Mouse (Mus musculus) liver, postnatal 0 days (tissue): Measurements from ENCODE around the gene Ifrd1. TPM values are rescaled to one million over a fixed set of nuclear protein-coding genes. Genes with fewer than 3 reads are reported as not detected.
"Not testable (repeated sequence)": the region's sequence is repeated elsewhere in the genome, so short reads cannot be mapped to it uniquely, and the experiment has no call there.

ENCODE experiments used
- ATAC-seq: fragments of 200-750 bp; cut with Nextera tagmentation; 2 replicates; pipeline ENCODE4 v1.8.0; 2017; ENCODE audit warnings: mild to moderate bottlenecking, moderate library complexity
- DNase-seq: peaks from one replicate; pipeline ENCODE4 v3.0.0-alpha.2; 2016
- H3K27ac ChIP-seq: fragments of 300-500 bp; sonication (generic); 2 replicates; pipeline ENCODE4 v1.5.1; 2014; ENCODE audit warnings: antibody characterized with exemption, moderate library complexity, mild to moderate bottlenecking, low read depth
- H3K27me3 ChIP-seq: fragments of 300-500 bp; sonication (generic); 2 replicates; pipeline ENCODE4 v1.6.1; 2014; ENCODE audit warnings: low read length, control low read depth, mixed read lengths; ENCODE audit not compliant: insufficient read depth
- H3K36me3 ChIP-seq: fragments of 300-500 bp; sonication (generic); replicated peaks from 2 replicates; pipeline ENCODE4 v1.6.1; 2014; ENCODE audit warnings: mild to moderate bottlenecking, control low read depth, low read length, moderate library complexity, mixed read lengths; ENCODE audit not compliant: insufficient read depth
- H3K4me1 ChIP-seq: fragments of 300-500 bp; sonication (generic); 2 replicates; pipeline ENCODE4 v1.6.1; 2014; ENCODE audit warnings: antibody characterized with exemption, mild to moderate bottlenecking, control low read depth; ENCODE audit not compliant: insufficient read depth
- H3K4me2 ChIP-seq: fragments of 300-500 bp; sonication (generic); 2 replicates; pipeline ENCODE4 v1.6.1; 2014; ENCODE audit warnings: low read depth, mild to moderate bottlenecking, low read length, moderate library complexity, mixed read lengths
- H3K4me3 ChIP-seq: fragments of 300-500 bp; sonication (generic); 2 replicates; pipeline ENCODE4 v1.5.1; 2014; ENCODE audit warnings: low read depth, low read length
- H3K9ac ChIP-seq: fragments of 300-500 bp; sonication (generic); replicated peaks from 2 replicates; pipeline ENCODE4 v1.6.1; 2014; ENCODE audit warnings: mild to moderate bottlenecking, moderate library complexity
- H3K9me3 ChIP-seq: fragments of 300-500 bp; sonication (generic); 2 replicates; pipeline ENCODE4 v1.6.1; 2016; ENCODE audit warnings: mild to moderate bottlenecking, control low read depth, low read length, mixed read lengths
- CTCF ChIP-seq: sonication (generic); IDR thresholded peaks from 2 replicates; pipeline ENCODE4 v1.5.1; 2016; ENCODE audit warnings: antibody characterized with exemption, low read depth
- EP300 ChIP-seq: IDR thresholded peaks from 2 replicates; pipeline ENCODE4 v1.6.1; 2016; ENCODE audit warnings: antibody characterized with exemption, low read depth, mild to moderate bottlenecking
- WGBS: fragments of 180-500 bp; shearing (Covaris S2); extraction: QIAGEN DNeasy Blood & Tissue Kit; methylation state at CpG from one replicate; pipeline ENCODE4 v1.1.7; 2014; ENCODE audit not compliant: insufficient replicate concordance; 5-methylcytosine and 5-hydroxymethylcytosine counted together
- polyA plus RNA-seq: library from polyadenylated mRNA; unstranded; fragments of >200 nt; fragmentation: Nextera tagmentation; extraction: Ambion mirVana; gene quantifications from 2 replicates; pipeline ENCODE4 v1.2.1, GENCODE M21; 2015

Gene Ifrd1
- polyA plus RNA-seq, 1 experiment from 2014 or later = 47.1 TPM

DNA sequence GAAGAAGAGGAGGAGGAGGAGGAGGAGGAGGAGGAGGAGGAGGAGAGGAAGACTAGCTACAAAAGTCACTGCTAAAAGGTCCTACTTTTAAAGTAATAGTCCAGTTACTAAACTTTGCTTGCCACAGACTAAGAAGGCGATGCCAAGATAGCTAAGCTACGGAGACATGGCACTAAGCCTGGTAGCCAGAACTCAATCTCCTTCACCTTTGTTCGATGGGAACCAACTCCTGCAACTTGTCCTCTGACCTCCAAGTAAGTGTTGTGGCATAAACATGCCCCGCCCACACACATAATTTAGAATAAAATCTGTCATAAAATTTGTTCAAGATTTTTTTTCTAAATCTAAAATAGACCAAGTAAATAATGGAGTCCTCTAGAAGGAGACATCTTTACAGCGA, 50.3 kb downstream of the Ifrd1 start:
- WGBS = 76% methylated on average over 5 of the region's 5 CpGs
- Histone ChIP-seq H3K4me1 (no peaks in the 10 kb centered on the region), H3K9ac (no peak overlapping the region), H3K4me2 (no peak overlapping the region), H3K27me3 (no peaks in the 10 kb centered on the region), H3K4me3 (no peak overlapping the region), H3K9me3 (no peaks in the 10 kb centered on the region), H3K36me3 (peaks cover 18% of the 10 kb centered on the region), H3K27ac (no peak overlapping the region)
- TF ChIP-seq CTCF (no peak), EP300 (no peak)
- no peak for DNase-seq
- no peak for ATAC-seq

DNA sequence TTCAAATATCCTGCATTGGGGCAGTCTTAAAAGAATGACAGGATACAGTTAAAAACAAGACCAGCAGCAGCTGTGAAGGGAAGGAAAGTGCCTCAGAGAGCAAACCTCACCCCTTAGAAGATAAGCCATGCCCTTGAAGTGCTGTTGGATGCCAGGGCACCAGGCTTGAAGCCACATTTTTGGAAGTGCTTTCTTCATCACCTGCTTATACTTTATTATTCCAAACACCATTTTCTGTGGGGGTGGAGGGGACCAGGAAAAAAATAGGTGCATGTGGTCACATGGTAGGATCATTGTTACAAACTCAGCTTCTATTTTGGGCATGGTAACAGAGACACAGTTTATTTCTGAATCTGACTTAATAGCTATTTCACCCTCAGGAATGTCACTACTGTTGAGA, 50.8 kb downstream of the Ifrd1 start:
- Histone ChIP-seq H3K27me3 (no peaks in the 10 kb centered on the region), H3K4me2 (no peak overlapping the region), H3K4me3 (no peak overlapping the region), H3K27ac (no peak overlapping the region), H3K36me3 (peaks cover 13% of the 10 kb centered on the region), H3K4me1 (no peaks in the 10 kb centered on the region), H3K9me3 (no peaks in the 10 kb centered on the region), H3K9ac (no peak overlapping the region)
- TF ChIP-seq EP300 (no peak), CTCF (no peak)
- no peak for ATAC-seq
- no peak for DNase-seq

DNA sequence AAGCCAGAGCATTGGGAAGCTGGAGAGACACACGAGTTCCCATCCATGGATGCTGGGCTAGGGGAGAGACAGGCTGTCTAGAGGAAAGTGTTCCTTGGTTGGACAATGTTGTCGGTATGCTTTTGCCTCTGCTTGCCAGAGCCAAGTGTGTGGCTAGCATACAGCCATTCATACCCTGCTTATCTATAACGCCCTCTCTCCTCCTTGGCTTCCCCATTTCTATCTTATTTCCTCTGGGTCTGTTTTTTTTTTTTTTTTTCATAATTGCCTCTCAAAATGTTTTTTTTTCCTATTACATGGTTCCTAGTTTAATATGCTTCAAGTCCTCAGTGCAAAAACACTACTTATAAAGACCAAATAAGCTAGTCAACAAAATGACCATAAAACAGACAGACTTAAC, 62.8 kb downstream of the Ifrd1 start:
- ATAC-seq (no peak), DNase-seq (no peak)
- WGBS = 43% methylated on average over 3 of the region's 3 CpGs
- Histone ChIP-seq H3K27ac (no peak overlapping the region), H3K4me3 (no peak overlapping the region), H3K9me3 (no peaks in the 10 kb centered on the region), H3K36me3 (no peaks in the 10 kb centered on the region), H3K27me3 (no peaks in the 10 kb centered on the region), H3K9ac (no peak overlapping the region), H3K4me2 (no peak overlapping the region), H3K4me1 (no peaks in the 10 kb centered on the region)
- TF ChIP-seq CTCF (no peak), EP300 (no peak)

DNA sequence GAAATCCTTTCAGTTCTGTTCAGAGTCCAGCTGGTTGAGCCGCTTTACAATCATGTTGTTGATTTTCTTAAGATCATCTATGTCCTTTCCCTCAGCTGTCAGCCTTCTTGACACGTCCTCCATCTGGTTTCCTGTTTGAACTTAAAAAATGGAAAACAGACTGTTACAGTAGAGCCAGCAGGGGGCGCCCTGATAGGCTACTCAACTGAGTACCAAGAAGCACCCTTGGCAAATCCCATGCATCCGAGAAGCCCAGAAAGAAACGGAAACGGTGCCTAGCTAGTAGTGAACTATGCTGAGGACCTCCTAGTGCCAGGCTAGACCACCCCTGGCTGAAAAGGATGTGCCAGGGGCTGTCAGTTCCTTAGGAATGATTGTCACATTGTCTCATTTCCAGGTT, 71.2 kb downstream of the Ifrd1 start:
- Histone ChIP-seq H3K27me3 (no peaks in the 10 kb centered on the region), H3K9ac (no peak overlapping the region), H3K4me2 (no peak overlapping the region), H3K4me3 (no peak overlapping the region), H3K9me3 (no peaks in the 10 kb centered on the region), H3K27ac (no peak overlapping the region), H3K4me1 (no peaks in the 10 kb centered on the region), H3K36me3 (no peaks in the 10 kb centered on the region)
- TF ChIP-seq CTCF = peak; percentile 61
- no peak for TF ChIP-seq EP300
- no peak for ATAC-seq
- DNase-seq = peak; percentile 31
- WGBS = 39% methylated on average over 6 of the region's 6 CpGs

DNA sequence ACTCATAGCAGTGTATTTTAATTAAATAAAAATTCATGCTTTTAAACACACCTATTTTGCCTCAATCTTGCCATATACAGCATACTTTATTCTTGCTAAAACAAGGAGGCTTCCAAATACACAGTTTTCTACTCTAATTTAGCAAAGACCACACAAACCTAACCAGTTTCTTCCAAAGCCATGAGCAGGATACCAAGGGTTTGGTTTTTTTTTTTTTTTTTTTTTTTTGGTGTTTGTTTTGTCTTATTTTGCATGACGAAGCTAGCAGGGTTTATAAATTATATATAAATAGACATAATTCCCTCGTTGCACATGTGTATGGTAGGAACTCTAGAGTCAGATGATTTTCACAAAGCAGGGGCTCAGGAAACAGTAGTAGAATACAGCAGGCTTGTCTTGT, 72.1 kb downstream of the Ifrd1 start:
- H3K27ac ChIP-seq = no peak overlapping the region
- H3K9me3 ChIP-seq = no peaks in the 10 kb centered on the region
- ATAC-seq = no peak
- DNase-seq = no peak
- TF ChIP-seq CTCF (no peak), EP300 (no peak)
- H3K4me1 ChIP-seq = no peaks in the 10 kb centered on the region
- no peaks in the 10 kb centered on the region for H3K36me3 ChIP-seq
- H3K9ac ChIP-seq = no peak overlapping the region
- H3K4me3 ChIP-seq = no peak overlapping the region
- 64% methylated on average over 2 of the region's 2 CpGs for WGBS
- H3K4me2 ChIP-seq = no peak overlapping the region
- H3K27me3 ChIP-seq = no peaks in the 10 kb centered on the region

DNA sequence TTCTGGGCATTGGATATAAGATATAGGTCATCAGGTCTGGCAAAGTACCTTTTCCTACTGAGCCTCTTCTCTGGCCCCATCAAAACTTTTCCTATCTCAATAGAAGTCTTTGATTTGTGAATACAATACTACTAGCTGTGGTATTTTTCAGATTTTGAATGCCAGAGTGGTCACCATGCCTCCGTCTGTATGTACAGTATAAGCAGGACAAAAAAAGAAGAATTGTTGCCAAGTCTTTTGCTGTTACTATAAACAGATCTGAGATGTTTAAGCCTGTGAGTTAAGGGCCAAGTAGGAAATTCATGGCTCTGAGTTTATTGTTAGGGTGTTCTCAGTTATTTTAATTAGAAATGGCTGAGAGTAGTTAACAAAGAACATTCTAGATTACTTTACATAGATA, 73.1 kb downstream of the Ifrd1 start:
- not testable (repeated sequence) for H3K27ac ChIP-seq, ATAC-seq, DNase-seq, H3K9ac ChIP-seq, H3K4me1 ChIP-seq, H3K9me3 ChIP-seq, H3K4me2 ChIP-seq, H3K36me3 ChIP-seq, H3K4me3 ChIP-seq, H3K27me3 ChIP-seq
- WGBS = 58% methylated on average over 1 of the region's 1 CpGs

DNA sequence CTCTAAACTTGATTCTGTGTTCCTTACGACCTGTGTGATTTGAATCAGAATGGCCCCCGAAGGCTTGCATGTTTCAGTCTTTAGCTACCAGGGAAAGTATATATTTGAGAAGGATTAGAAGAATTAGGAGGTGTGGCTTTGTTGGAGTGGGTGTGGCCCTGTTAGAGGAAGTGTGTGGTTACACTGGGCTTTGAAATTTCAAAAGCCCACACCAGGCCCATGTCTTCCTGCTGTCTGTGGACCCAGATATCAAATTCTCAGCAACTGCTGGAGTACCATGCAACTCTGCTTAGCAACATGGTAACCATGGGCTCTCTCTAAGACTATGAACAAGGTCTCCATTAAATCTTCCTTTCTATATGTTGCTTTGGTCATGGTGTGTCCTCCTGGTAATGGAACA, 76.7 kb downstream of the Ifrd1 start:
- 84% methylated on average over 2 of the region's 2 CpGs for WGBS
- ATAC-seq (no peak), DNase-seq (no peak)
- H3K36me3 ChIP-seq = no peaks in the 10 kb centered on the region
- H3K4me2 ChIP-seq = no peak overlapping the region
- no peak overlapping the region for H3K9ac ChIP-seq
- H3K9me3 ChIP-seq = no peaks in the 10 kb centered on the region
- no peaks in the 10 kb centered on the region for H3K27me3 ChIP-seq
- no peak overlapping the region for H3K27ac ChIP-seq
- H3K4me1 ChIP-seq = no peaks in the 10 kb centered on the region
- no peak for TF ChIP-seq EP300
- no peak for TF ChIP-seq CTCF
- H3K4me3 ChIP-seq = no peak overlapping the region
